Mouse (Mus musculus): Measurements from ENCODE around the gene Ing3.

Gene Ing3

DNA sequence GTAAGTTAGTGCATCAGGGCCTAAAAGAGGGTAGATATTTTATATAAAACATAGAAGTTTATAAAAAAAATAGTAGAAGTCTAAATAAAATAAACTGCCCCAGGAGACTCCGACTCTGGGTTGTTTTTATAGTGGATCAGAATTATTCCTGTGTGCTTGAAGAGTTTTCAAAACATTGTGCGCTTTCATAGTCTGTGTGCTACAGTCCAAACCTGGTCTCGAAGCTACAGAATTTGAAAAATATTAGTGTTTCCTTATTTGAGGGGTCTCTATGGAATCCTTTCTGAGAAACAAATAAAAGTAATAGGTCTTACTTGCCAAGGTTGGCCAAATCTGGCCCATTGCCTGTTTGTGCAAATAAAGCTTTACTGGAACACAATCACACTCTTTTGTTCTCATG lies 71.9 kb downstream of the Ing3 start:
- no peak for DNase-seq (ENCODE audit: low spot score in 2 of 2)

GRCm38 (mm10) chr6:22024168-22024567 lies 74.8 kb downstream of the Ing3 start:
- no peak for DNase-seq (ENCODE audit: low spot score in 2 of 2)

All from thymus, postnatal 10 days (tissue).